Mouse (Mus musculus) T-helper 17 cell (primary cell): ENCODE measurements around the gene Olfr828.

Experiments used
- in situ Hi-C, 2 experiments: fragments of 300-600 bp; cut with MboI, MseI; formaldehyde crosslinking; loops; 1 replicate in 1 of 2; 2 replicates in 1 of 2; pipeline ENCODE4 v1.15.1; 2025; ENCODE audit warnings: high pct_unique_total_duplicates in 2 of 2

Olfr828 gene

DNA sequence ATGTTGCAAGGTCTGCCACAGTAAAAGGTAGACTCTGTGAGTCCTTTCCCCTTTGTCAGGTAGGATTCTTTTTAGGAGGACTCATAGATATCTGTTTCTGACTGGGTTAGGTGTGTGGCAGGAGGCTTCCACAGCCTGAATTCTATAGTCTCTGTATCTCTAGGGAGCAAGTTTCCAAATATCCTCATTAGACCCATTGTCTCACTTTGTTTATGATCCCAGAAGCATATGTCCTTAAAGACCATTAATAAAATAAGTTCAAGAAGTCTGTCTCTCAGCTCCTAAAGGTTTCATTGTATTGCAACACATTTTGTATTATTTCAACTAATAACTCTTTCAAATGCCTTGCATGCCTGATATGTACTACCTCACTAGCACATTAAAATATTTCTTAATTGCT, at the start of gene Olfr828:
Olfr828 (minus strand) TSS at position 101 of the 400 bp plus-strand sequence.
- in situ Hi-C loops, result no loop called here

- in situ Hi-C loops, result no loop called here
Observed at GRCm38 (mm10) chr9:18854633-18855032, 35.3 kb upstream of the Olfr828 start, which contains the start of gene Olfr829. Olfr829 (plus strand) TSS chr9:18854933.

GRCm38 (mm10) chr9:18785316-18785715, 34.0 kb downstream of the Olfr828 start:
- in situ Hi-C loops, result no loop called here

- in situ Hi-C loops, result no loop called here
Observed at GRCm38 (mm10) chr9:18779476-18779875, 39.9 kb downstream of the Olfr828 start.

GRCm38 (mm10) chr9:18778981-18779380, 40.3 kb downstream of the Olfr828 start:
- in situ Hi-C loops, result no loop called here
